Mouse (Mus musculus) forelimb bud, embryonic 11.5 days (tissue): ENCODE measurements around the gene Snx1.

Experiments
- DNase-seq: peaks from one replicate; pipeline ENCODE4 v3.0.0-alpha.2; 2012; ENCODE audit warnings: low read depth, low spot score

Snx1 gene

DNA sequence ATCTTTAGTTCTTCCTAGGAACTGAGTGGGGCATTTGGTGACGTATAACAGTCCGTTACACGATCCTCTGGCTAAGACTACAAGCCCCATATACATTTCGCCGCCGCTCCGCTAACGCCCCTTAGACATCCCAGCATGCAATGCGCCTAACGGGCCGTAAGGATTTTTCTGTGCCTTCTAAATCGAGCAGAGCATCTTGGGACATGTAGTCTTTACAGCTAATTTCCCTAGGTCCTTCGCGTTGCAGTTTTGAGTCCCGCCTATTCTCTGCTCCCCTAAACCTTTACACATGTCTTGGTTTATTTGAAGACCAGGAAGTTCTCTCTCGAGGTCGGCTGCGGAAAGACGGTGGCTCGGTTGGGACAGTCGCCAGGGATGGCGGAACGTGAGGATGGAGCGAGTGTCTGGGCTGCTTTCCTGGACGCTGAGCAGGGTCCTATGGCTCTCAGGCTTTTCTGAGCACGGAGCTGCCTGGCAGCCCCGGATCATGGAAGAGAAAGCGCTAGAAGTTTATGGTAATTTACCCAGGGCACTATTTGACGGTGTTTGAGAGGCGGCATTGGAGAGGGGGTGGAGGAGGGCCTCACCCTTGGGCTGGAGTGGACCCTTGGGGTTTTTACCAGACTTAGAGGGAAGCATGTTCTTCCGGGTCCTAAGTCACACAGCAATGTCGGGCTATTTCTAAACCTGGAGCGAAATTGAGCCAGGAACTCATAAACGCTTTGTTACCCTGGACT is at the start of gene Snx1, which contains the start of gene Ciao2a:
Gene Snx1 (minus strand): TSS at position 132 of the 737 bp plus-strand sequence.
Gene Ciao2a (plus strand): TSS at position 156 of the 737 bp plus-strand sequence.
- peak; percentile 97 for DNase-seq

DNA sequence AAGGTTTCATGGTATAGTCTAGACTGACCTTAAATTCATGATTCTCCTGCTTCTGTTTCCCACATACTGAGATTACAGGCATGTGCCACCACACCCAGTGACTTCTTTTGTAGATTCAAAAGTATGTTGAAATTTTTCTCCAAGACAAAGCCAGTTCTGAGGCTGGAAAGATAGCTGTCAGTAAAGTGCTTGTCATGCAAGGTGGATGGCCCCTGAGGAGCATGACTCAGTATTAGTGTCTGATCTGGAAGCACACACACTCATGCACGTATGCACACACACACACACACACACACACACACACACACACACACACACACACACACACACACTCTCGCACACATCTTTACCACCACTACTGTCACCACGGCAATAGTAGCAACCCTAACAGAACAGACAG is 48.6 kb upstream of the Snx1 start:
- no peak for DNase-seq

- DNase-seq: no peak
These were observed 47.0 kb upstream of the Snx1 start for GRCm38 (mm10) chr9:66173316-66173855.

- DNase-seq: no peak
These were observed 45.0 kb upstream of the Snx1 start for GRCm38 (mm10) chr9:66171275-66171921.

GRCm38 (mm10) chr9:66170506-66170905 is 44.1 kb upstream of the Snx1 start:
- no peak for DNase-seq

- DNase-seq: no peak
These were observed 41.8 kb upstream of the Snx1 start for GRCm38 (mm10) chr9:66168233-66168632.

DNA sequence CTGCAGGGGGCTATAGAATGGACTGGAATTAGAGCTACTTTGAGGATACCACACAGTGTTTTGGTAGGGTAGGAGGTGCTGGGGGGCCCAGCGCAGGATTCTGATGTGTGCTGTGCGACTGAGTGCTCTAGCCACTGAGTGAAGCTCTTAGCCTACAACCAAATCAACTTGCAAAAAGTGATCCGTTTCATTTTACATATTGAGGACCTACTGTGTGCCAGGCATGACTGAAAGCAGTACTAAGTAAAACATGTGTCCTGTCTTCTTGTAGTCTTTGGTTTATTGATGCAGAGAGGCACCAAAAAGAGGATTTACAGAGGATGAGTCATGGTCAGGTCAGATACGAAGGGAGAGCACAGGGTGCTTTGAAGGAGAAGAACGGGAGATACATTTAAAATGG is 40.8 kb upstream of the Snx1 start:
- no peak for DNase-seq

GRCm38 (mm10) chr9:66162995-66163394 is 36.6 kb upstream of the Snx1 start:
- no peak for DNase-seq

DNA sequence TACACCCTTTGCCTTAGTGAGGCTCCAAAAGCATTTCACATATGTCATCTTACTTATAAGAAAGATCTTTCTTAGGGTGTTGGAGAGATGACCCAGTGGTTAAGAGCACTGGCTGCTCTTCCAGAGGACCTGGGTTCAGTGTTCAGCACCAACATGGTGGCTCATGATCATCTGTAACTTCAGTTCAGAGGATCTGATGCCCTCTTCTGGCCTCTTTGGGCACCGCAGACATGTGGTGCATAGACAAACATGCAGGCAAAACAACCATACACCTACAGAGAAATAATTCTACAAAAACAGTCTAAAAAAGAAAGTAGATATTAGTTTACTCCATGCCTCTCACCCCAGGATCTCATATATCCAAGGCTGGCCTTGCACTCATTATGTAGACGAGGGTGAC is 33.8 kb upstream of the Snx1 start:
- DNase-seq: no peak

- DNase-seq: no peak
These were observed 32.6 kb upstream of the Snx1 start for GRCm38 (mm10) chr9:66158885-66159430.

GRCm38 (mm10) chr9:66157958-66158830 is 31.8 kb upstream of the Snx1 start, which contains the start of gene Dapk2:
TSS of gene Dapk2 (plus strand) at chr9:66158223.
- DNase-seq: peak; percentile 66

GRCm38 (mm10) chr9:66155534-66155933 is 29.1 kb upstream of the Snx1 start:
- DNase-seq: no peak

- DNase-seq: no peak
These were observed 27.6 kb upstream of the Snx1 start for GRCm38 (mm10) chr9:66154013-66154412.

GRCm38 (mm10) chr9:66153594-66153993 is 27.2 kb upstream of the Snx1 start:
- no peak for DNase-seq

GRCm38 (mm10) chr9:66152011-66152410 is 25.6 kb upstream of the Snx1 start:
- no peak for DNase-seq

- DNase-seq: no peak
These were observed 19.8 kb upstream of the Snx1 start for GRCm38 (mm10) chr9:66146141-66146540.

- peak; percentile 75 for DNase-seq
These were observed 17.9 kb upstream of the Snx1 start for GRCm38 (mm10) chr9:66144248-66144647.

DNA sequence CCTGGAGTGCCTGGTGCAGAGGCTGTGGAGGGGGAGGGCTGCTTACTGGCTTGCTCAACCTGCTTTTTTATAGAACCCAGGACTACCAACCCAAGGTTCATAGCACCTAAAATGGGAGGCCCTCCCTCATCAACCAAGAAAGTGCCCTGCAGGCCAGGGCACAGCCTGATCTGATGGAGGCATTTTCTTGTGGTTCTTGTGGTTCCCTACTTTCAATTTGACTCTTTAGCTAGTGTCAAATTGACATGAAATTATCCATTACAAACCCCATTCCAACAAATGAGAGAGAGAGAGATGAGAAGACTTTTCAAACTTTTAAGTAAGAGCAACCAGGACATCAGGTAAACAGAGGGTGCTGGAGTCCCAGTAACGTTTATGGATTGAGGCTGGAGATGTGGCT is 15.9 kb upstream of the Snx1 start:
- no peak for DNase-seq

DNA sequence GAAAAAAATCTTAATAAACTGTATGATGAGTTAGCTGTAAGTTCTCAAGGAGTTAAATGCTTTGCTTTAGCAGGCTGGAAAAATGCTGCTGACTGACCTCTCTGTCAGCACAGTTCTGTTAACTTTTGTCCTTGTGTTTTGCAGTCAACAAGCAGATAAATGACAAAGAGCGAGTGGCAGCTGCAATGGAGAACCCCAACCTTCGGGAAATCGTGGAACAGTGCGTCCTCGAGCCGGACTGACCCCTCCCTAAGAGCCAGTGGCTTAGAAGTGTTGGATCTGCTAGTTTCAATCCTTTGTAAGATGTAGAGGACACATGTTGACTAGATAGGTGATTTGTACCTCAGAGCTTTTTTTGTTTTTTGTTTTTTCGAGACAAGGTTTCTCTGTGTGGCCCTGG is 11.8 kb upstream of the Snx1 start:
- no peak for DNase-seq

- no peak for DNase-seq
These were observed 9.6 kb upstream of the Snx1 start for GRCm38 (mm10) chr9:66135967-66136366.

- no peak for DNase-seq
These were observed 5.1 kb upstream of the Snx1 start for GRCm38 (mm10) chr9:66131466-66131865.

- DNase-seq: no peak
These were observed 1.5 kb upstream of the Snx1 start for GRCm38 (mm10) chr9:66127884-66128283.
